Mouse (Mus musculus): Measurements from ENCODE around the gene Cyp27a1.
A peak's percentile ranks its signal among the peaks of the same experiment; 100 is the strongest.

The Cyp27a1 gene

DNA sequence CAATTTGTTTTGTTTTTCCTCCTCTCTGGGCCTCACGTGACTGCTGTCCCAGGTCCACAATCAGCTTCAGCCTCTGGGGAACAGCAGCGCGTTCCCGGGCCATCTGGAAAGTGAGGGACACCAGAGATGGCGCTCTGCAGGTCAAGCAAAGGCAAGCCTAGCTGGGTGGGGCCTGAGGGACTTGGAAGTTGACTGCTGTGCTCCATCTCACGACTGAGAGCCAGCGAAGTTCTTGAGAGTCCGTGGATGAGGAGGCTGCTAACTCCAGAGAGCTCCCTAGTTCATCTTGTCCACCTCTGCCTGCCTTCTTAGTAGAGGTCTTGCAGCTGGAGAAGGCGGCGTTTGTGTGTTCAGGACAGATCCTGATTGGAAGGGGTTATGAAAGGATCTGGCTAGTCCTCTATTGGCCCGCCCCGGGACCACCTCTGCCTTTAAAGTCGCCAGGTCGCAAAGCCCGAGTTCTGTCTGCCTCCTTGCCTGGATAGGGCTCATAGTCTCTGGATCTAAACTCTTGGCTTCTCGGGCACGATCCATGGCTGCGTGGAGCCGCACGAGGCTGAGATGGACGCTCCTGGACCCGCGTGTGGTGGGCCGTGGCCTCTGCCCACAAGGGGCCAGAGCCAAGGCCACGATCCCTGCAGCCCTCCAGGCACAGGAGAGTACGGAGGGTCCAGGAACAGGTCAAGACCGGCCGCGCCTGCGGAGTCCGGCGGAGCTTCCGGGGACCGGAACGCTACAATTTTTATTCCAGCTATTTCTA is at the start of gene Cyp27a1:
Gene Cyp27a1, plus strand, starts transcription at position 476 of the 760 bp plus-strand sequence.
- peak; percentile 56 for DNase-seq (ENCODE audit: inconsistent ontology term)

DNA sequence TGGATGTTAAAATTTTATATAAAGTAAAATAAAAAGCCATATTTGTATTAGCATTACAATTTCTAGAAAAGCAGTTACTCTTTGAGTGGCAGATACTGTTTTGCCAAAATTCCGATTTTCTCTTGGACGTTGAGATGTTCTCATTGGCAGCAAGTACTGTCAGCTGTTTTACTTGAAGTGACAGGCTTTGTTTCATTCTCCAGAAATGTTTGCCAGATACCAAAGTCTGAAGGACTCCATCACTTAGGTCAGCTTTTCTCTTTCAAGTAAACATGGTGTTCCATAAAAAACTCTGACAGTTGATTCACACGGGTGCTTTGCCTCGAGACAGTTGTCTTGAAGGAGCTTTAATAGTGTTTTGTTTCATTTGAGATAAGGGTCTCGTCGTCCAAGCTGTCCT is 48.2 kb upstream of the Cyp27a1 start:
- DNase-seq (ENCODE audit: inconsistent ontology term) = peak; percentile 15

DNA sequence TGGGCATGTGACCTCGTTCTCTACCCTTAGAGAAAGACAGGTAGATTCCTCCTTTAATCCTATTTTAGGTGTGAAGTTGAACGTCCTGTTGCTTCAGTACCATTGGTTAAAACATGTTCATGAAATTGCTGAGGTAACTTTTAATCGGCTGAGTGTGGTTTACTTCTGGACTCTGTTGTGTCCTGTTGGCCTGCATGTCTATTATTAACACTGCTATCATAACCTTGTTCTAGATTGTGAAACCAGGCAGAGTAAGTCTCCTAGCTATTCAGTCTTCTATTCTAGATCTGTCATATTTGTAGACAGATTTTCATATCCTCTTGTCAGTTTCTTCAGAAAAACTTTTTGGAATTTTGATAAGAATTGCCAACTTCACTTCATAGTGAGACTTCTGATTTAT is 45.0 kb upstream of the Cyp27a1 start:
- DNase-seq (ENCODE audit: inconsistent ontology term) = no peak

DNA sequence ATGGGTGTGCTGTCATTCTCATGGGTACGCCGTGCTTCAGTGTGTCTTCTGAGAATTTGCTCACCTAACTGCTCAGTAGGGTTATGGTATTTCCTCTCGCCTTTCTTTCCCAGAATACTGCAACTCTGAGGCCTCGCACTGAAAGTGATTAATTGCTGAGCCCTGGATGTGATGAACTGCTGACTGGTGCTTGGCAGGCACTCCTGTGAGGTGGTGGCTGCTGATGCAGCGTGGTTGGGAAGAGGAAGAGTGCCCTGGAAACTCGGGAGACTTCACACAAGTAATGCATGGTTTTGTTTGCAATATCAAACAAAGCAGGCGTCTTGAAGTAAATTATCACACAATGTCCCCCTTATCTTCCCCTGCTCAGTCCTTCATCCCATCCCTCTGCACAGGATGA is 40.6 kb upstream of the Cyp27a1 start:
- DNase-seq (ENCODE audit: inconsistent ontology term) = no peak

DNA sequence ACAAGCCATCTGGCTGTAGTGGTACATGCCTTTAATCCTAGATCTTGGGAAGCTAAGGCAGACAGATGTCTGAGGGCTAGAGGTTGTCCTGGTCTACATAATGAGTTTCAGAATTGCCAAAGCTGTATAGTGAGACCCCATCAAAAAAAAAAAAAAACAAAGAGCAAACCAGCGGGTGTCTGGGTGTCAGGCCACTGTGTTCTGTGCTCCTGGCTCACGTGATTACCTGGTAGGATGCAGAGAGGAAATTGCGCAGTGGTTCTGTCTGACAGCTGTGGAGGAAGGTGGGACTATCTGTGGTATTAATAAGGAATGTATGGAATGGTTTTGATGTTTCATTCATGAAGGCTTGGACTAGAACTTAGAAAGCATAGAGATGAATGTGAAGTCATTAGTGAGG is 36.5 kb upstream of the Cyp27a1 start:
- no peak for DNase-seq (ENCODE audit: inconsistent ontology term)

DNA sequence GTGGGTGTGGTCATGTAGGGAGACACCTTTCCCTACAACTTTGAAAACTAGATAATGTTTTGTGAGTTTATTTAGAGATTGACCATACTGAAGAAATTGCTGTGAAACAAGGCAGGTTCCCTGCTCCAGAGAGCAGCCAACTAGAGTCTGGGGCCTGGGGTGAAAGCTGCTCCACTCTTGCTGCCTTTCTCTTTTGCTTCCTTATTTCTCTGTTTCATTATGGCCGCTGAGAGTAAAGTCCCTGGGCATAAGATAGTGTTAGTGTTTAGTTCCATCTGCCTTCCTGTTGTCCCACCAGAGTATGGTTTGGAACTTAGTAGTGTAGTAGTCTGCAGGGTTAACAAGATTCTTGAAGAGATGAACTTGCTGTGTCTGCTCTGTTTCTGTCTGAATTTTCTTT is 35.5 kb upstream of the Cyp27a1 start:
- no peak for DNase-seq (ENCODE audit: inconsistent ontology term)

DNA sequence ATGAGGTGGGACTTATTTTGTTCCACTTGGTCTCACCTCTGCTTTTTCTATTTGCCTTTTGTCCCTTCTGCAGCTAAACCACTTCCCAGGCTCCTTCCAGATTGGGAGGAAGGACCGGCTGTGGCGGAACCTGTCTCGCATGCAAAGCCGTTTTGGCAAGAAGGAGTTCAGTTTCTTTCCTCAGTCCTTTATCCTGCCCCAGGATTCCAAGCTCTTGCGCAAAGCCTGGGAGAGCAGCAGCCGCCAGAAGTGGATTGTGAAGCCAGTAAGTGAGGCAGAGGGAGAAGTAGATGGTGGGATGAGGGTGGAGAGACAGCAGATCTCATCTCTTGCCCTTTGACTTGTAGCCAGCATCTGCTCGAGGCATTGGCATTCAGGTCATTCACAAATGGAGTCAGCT is 26.2 kb upstream of the Cyp27a1 start:
- DNase-seq (ENCODE audit: inconsistent ontology term) = no peak

DNA sequence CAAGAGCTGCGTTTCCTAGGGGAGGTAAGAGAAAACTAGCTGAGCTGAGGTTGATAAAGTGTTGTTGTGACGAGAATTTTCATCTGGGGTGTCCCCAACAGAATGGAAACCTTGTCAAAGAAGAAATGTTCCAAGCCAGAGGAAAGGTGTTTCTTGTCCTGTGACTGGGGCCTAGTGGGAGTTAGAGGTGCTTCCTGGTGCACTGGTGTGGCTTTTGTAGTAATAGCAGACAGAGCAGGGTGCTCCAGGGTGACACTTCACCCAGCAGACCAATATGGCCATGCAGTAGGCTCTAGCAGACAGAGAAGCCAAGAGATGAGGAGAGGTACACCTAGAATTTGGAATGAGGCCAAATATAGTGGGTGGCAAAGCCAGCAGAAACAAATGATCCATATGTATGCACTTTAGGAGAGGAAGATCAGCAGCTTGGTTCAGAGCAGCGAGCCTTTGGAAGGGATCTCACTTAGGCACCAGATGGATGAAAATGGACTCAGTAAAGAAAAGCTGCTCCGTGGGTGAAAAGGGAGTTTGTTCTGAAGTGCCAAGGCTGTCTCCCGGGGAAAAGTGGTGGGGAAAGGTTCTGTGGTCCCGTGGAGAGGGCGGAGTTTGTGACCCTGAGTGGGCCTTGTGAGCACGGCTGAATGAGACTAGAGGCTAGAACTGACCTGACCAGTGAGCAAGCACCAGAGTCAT is 19.3 kb upstream of the Cyp27a1 start:
- DNase-seq (ENCODE audit: inconsistent ontology term) = no peak

DNA sequence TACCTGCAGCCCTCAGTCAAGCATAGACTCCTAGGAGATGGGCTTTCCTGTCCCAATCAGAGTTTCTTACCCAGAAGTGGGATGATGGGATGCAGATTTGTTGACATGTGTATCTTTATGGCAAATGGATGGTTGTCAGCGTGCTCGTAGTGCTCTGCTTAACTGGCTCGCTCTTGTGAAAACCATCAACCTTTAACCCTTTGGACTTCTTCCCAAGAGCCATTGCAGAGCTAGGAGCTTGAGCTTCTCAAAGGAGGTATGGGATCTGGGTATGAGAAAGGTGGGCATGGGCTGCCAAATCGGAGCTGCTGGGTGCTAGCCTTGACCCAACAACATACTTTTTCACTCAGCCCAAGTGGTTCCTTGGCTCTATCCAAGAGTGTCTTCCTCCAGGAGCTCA is 17.5 kb upstream of the Cyp27a1 start:
- DNase-seq (ENCODE audit: inconsistent ontology term) = no peak

DNA sequence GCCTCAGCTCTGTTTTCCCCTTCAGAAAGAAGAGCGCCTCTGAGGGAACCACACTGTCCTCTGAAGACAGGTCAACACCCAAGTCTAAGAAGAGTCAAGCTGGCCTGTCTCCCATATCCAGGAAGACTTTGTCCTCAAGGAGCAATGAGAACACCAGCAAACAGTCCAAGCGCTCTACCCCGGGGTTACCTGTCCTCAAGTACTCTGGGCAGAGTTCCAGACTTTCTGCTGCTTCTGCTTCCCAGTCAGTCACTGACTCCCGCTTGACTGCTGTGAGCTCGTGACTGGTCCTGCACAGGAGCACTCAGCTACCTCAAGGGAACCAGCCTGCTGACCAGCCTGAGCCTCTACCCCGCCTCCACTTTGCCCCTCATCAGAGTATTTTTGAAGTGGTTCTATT is 16.0 kb upstream of the Cyp27a1 start:
- no peak for DNase-seq (ENCODE audit: inconsistent ontology term)

DNA sequence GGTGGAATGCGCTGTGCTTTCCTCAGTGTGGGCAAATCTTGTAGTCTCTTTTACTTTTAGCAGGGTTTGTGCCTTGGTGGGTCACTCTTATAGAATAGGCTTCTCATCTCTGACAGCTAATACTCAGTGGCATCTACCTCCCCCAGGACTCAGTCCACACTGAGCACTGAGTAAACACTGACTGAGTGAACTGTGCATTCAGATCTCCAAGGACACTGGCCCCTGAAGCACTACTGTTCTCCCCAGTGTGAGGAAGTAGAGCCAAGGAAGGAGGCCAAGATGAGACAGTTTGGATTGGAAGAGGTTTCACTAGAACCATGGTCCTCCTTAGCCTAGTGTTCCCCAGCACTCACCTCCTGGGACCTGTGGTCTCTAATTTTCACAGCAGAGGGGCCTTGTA is 15.0 kb upstream of the Cyp27a1 start:
- no peak for DNase-seq (ENCODE audit: inconsistent ontology term)

DNA sequence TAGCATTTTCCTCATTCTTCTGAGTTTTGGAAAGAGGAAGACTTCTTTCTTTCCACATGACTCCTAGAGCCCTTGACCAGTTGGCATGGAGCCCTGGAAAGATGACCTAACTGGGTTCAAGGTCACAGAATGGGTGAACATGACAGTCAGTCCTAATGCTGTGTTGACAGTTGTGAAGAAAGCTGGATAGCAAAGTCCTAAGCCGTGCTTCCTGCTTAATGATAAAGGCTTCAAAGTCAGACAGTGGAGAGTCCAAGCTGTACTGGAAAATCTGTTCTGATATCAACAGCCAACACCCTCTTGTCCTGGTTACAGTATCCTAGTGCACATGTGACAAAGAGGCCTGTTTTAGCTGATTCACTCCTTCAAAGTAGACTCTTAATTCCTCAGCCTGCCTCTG is 14.6 kb upstream of the Cyp27a1 start:
- no peak for DNase-seq (ENCODE audit: inconsistent ontology term)

DNA sequence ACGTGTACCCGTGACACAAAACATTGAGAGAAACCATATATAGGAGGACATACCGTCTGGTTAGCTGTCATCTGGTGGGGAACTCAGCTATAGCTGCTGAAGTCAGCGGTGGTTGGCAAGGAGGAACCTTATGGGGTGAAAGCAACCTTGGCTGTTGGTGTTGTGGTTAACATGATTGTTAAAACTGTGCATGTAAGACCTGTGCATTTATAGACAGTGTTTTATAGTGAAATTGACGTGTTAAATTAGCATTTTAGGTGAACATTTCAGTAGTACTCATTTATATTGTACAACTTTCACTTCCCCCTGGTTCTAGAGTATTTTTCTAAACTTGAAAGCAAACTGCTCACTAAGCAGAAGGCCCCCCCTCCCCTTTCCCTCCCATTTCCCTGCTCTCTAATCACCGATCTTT is 11.2 kb upstream of the Cyp27a1 start:
- DNase-seq (ENCODE audit: inconsistent ontology term) = no peak

DNA sequence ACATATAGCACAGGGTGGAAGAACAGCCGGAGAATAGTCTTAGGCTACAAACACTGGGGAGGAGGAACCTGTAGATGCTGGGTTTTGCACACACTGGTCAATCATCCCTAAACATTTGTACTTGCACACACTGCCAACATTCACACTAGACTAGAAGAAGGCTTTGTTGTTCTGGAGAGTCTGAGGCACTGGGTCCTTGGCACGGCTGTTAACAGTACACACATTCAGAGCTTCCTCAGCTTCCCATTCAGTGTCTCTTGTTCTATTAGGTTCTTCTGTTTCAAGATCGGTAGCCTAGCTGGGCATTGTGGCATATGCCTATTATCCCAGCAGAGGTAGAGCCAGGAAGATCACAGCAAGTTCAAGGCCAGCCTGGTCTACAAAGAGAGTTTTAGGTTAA is 9.2 kb upstream of the Cyp27a1 start:
- peak; percentile 19 for DNase-seq (ENCODE audit: inconsistent ontology term)

DNA sequence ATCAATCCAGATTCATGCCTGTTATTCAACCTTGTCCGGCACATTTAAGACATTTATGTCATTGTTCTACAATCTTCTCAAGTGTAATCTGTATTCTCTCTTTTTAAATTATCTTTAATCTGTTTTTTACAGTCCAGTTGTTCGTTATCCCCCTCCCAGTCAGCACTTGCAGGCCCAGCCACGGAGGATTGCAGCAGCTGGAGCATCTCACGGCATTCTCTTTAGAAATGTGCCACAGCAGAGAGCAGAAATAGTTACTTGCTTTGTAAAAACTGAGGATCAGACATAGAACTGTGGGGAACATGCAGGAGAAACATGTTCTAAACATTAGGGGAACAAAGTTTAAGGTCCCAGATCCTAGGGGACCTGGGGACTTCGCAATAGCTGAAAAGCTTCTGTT is 8.4 kb upstream of the Cyp27a1 start:
- DNase-seq (ENCODE audit: inconsistent ontology term) = no peak

DNA sequence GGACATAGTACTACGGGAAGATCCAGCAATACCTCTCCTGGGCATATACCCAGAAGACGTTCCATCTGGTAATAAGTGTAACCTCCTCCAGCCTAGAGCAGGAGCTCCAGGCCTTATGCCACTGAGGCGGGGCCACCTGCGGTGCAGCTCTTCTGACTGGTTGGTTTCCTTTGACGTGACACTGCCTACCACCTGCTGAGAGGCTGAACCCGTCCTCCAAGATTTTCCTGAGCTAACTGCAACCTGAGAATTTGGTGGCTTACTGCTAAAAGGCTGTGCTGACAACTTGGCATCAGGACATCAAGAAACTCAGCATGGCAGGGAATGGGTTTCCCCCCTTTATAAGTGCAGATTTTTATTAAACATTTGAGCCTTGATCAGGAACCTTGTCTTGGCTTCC is 3.8 kb upstream of the Cyp27a1 start:
- no peak for DNase-seq (ENCODE audit: inconsistent ontology term)

DNA sequence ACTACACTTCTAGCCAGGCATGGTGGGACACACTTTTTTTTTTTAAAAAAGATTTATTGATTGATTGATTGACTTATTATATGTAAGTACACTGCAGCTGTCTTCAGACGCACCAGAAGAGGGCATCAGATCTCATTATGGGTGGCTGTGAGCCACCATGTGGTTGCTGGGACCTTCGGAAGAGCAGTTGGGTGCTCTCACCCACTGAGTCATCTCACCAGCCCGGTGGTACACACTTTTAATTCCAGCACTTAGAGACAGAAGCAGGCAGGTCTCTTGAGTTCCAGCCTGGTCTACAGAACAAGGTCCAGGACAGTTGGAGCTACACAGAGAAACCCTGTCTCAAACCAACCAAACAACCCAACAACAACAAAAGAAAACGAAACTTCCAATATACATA is 1.3 kb upstream of the Cyp27a1 start:
- no peak for DNase-seq (ENCODE audit: inconsistent ontology term)

DNA sequence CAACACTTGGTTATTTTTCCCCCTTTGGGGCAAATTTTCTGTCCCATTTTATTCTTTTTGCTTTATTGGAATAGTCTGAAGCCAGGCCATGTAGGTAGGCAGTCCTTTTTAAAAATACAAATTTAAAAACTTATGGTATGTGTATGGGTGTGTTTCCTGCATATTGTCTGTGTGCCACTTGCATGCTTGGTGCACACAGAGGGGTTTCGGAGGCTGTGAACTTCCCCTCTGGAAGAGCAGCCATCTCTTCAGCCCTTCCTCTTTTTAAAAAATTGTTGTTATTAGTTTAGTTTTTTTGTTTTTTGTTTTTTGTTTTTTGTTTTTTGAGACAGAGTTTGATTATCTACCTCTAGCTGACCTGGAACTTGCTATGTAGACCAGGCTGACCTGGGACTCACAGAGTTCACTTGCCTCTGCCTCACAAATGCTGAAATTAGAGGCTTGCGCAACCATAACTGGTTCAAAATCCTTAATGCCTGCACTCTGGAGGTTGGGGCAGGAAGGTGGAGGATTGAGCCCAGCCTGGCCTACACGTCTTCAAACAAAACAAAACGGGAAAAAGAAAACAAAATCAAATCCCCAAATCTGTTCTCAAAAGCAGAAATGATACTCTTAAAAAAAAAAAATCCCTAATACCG is 794 bp upstream of the Cyp27a1 start:
- peak; percentile 11 for DNase-seq (ENCODE audit: inconsistent ontology term)

DNA sequence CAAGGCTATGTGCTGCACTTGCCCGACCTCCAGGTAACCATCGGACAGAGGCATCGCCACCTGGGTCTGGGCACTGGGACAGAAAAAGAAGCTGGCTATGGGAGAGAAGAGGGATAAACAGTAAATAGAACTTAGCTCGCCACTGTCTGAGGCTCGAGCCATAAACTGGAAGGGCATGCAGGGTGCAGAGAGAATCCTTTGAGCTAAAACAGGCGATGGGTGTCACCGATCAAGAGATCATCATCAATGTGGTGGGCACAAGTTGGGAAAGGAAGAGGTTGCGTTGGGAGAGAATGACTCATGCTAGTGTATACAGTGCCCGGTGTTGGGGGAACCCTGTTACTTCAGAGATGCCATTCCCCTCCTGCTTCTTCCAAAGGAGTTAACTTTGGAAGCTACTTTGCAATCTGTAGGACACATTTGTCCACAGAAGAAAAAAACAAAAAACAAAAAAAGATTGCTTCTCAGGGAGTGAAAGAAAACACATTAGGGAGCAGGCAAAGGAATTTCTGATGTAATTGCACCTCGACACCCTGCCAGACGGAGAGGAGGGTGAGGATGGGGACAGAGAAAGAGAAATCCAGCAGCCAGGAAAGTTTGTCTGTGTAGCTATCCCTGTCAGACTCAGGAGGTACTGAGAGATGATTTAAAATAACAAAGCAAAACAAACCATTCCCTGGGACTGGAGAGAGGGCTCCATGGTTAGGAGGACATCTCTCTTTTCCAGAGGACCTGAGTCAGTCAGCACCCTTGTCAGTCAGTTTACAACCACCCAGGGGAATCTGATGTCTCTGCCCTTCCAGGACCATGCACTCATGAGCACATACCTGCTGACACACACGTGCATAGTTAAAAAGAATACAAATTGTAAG is 721 bp downstream of the Cyp27a1 start:
- peak; percentile 28 for DNase-seq (ENCODE audit: inconsistent ontology term)

DNA sequence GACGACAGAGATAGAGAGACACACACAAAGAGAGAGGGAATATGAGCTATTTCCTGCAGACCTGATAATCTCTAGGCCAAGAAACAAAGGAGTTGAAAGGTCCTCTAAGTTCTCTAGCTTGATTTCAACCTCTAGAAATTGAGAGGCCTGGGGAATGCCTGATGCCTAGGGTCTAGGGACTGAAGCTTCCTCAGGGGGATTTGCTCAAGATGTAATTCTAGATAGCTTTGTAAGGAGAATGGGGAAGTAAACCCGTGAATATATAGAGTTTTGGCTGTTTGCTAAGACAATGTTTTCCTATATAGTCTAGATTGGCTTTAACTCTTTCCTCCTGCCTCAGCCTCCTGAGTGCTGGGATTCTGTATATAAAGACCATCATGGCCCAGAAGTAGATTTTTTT is 1.6 kb downstream of the Cyp27a1 start:
- no peak for DNase-seq (ENCODE audit: inconsistent ontology term)

DNA sequence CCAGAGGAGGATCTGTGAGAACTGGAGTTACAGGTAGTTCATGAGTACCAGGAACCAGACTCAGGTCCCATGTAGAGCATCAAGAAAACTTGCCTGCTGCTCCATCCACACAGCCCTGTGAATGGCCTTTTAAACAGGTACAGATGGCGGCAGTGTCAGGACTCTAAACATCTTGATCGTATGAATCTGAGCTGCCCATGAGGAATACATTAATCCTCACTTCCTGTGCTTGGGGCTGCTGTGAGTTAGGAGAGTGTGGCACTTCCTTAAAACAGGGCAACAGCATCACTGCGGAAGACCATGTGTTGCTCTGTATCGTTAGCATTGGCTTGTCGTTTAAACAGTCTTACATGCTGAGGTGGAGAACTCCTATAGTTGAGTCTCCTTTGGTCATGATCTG is 2.1 kb downstream of the Cyp27a1 start:
- DNase-seq (ENCODE audit: inconsistent ontology term) = no peak

DNA sequence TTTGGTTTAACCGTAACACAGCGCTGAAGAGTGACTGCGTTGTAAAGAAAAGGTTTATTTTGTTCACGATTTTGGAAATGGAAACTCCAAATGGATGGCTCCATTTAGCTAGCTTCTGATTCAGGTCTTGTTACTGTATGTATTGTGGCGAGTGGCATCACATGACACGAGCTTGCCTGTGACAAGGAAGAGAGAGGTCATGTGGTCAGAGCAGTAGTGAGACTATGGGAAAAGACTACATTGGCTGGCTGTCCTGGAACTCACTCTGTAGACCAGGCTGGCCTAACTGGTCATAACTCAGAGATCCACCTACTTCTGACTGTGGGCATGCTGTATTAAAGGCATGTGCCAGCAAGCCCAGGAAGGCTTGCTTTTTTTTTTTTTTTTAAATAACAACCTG is 2.5 kb downstream of the Cyp27a1 start:
- no peak for DNase-seq (ENCODE audit: inconsistent ontology term)
